Mouse (Mus musculus) heart, postnatal 0 days (tissue): ENCODE data around the gene Cntnap5c.

Experiments
- CTCF ChIP-seq: IDR thresholded peaks from 2 replicates; pipeline ENCODE4 v1.5.1; 2016; ENCODE audit warnings: antibody characterized with exemption, control low read depth, low read depth
- EP300 ChIP-seq: IDR thresholded peaks from 2 replicates; pipeline ENCODE4 v1.6.1; 2016; ENCODE audit warnings: antibody characterized with exemption, low read depth

DNA sequence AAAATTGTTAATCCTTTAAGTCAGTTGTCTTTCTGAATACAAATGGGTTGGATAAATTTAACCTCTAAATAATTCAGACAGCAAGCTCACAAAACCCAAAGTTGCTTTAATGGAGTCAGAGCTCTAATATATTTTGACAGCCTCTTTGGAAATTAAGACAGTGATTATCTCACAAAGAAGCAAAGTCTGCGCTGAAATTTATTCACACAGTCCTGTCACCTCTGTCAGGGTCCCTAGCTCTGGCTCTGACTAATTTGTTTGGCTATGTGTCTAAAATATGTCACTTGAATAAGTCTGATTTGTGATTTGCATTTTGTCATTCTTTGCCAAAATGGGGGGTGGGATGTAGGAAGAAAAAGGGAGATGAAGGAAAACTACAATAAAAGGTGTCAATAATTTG lies 234.0 kb downstream of the Cntnap5c start:
- no peak for TF ChIP-seq CTCF
- no peak for TF ChIP-seq EP300
